Mouse (Mus musculus) brain, embryonic 14.5 days (tissue): ENCODE measurements at regions not wholly inside any gene's neighbourhood (a gene's known extent, or its start where the extent isn't known, plus 50 kb on each side); places are given as distances from the start of the nearest gene placed in this dataset.

ENCODE experiments used
- DNase-seq: peaks from one replicate; pipeline ENCODE4 v3.0.0-alpha.2; 2011; ENCODE audit warnings: low read depth
- CTCF ChIP-seq: fragments of 200-500 bp; IDR thresholded peaks from 2 replicates; pipeline ENCODE4 v1.5.1; 2012; ENCODE audit warnings: inconsistent platforms, mild to moderate bottlenecking, moderate library complexity, borderline replicate concordance; ENCODE audit not compliant: insufficient read depth, insufficient read length; ENCODE audit errors: extremely low read depth
- POLR2A ChIP-seq: fragments of 200-500 bp; IDR thresholded peaks from 2 replicates; pipeline ENCODE4 v1.6.1; 2012; ENCODE audit warnings: mild to moderate bottlenecking, inconsistent platforms, borderline replicate concordance; ENCODE audit not compliant: poor library complexity, insufficient read depth, insufficient read length, severe bottlenecking; ENCODE audit errors: extremely low read depth

- no peak for DNase-seq
- TF ChIP-seq POLR2A (no peak), CTCF (no peak)
Measured at GRCm38 (mm10) chr1:69470614-69471250, 216.3 kb downstream of the Ikzf2 start.

GRCm38 (mm10) chr1:69469158-69469901, 217.7 kb downstream of the Ikzf2 start:
- no peak for DNase-seq
- TF ChIP-seq POLR2A (no peak), CTCF (no peak)

DNA sequence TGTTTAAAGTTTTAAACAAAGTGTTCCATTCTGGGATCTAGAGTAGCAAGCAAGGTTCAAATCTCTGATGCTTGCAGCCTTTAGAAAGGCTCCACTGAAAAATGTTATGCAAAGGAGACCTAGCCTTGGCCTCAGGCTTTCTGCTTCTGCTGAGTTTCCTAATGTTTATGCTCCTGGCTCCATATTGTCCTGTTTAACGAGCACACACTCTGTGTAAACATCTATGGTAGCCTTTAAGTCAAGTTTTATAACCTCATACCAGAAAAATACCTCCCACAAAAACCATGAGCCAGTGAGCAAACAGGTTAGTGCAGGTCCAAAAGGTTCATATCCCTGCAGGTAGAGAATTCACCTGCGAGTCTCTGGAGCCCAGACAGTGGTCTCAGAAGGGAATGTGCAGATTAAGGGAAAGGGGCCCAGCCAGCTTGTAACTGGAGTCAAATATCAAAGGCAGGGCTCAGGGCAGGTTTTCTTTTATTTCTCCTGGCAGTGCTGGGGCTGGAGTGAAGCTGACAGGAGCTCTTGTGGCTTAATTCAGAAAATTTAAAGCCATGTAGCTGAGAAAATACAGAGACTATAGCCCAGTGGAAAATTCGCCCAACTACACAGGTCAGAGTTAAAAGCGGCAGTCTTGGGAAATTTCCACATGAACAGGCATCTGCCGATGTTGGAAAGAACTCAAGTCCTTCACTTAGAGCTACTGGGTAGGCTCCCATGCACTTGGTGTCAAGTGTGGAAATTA, 220.3 kb downstream of the Ikzf2 start:
- TF ChIP-seq CTCF: no peak
- TF ChIP-seq POLR2A: no peak
- DNase-seq: peak; percentile 68

DNA sequence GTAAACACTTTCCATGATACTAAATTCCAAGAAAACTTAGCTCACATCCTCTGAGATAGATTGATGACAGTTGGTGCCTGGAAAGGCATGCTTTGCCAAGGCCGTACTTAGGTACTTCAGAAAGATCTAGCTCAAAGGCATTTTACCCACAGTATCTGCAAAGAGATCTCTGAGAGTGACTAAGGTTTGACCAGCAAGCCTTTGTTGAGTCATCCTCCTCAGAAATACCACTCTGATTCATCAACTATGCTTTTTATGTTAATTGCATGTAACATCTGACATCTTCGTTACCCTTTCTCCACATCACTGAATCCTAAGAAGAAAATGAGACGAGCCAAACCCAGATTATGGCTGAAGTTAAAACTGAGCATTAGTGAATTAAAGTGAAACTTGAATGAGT, 225.9 kb downstream of the Ikzf2 start:
- no peak for DNase-seq
- TF ChIP-seq POLR2A: no peak
- no peak for TF ChIP-seq CTCF

DNA sequence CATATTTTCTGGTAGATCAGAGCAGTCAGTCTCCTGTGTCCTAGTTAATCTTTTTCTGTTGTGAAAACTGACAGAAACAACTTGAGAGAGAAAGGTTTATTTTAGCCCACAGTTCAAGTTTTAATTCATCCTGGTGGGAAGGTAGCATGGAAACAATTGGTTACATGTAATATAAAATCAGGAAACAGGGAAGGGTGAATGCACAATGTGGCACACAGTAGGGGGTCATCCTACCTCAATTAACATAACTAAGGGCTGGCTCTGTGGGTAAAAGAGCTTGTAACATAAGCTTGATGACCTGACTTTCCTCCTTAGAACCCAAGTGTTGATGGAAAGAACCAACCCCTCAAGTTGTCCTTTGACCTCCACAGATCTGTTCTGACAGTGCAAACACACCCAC, 227.1 kb downstream of the Ikzf2 start:
- TF ChIP-seq CTCF: no peak
- TF ChIP-seq POLR2A: no peak
- DNase-seq: no peak

- DNase-seq: no peak
- TF ChIP-seq POLR2A (no peak), CTCF (no peak)
Measured at GRCm38 (mm10) chr1:69457471-69457870, 229.6 kb downstream of the Ikzf2 start.

- TF ChIP-seq CTCF (no peak), POLR2A (no peak)
- DNase-seq: no peak
Measured at GRCm38 (mm10) chr1:69453991-69454390, 233.1 kb downstream of the Ikzf2 start.

DNA sequence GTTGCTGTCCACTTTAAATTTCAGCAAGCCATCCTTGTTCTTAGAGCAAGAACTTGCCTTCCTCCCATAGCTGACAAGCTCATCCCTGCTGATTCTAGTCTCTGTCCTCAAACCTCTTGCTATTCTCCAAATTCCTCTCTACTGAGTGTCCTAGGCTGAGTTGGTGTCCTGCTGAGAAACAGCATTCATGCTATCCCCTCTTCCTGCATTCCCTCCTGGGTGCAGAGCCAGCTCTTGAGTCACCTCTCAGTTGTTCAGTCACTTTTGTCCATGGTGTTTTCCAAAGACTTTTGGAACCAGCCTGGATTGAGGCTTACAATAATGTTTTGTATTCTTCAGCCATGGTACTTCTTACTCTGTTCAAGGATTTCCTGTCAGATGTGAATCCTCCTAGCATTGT, 234.1 kb downstream of the Ikzf2 start:
- DNase-seq: no peak

GRCm38 (mm10) chr1:69450455-69450854, 236.6 kb downstream of the Ikzf2 start:
- no peak for DNase-seq
- TF ChIP-seq POLR2A (no peak), CTCF (no peak)

More for the DNA sequence above, 234.1 kb downstream of the Ikzf2 start:
- TF ChIP-seq POLR2A (no peak), CTCF (no peak)

GRCm38 (mm10) chr1:69447276-69447675, 239.8 kb downstream of the Ikzf2 start:
- DNase-seq: no peak
- no peak for TF ChIP-seq CTCF
- no peak for TF ChIP-seq POLR2A

GRCm38 (mm10) chr1:69444722-69445121, 242.3 kb downstream of the Ikzf2 start:
- DNase-seq: no peak
- TF ChIP-seq POLR2A (no peak), CTCF (no peak)

- no peak for TF ChIP-seq POLR2A
- TF ChIP-seq CTCF: no peak
- DNase-seq: no peak
Measured at GRCm38 (mm10) chr1:69443466-69443865, 243.6 kb downstream of the Ikzf2 start.

GRCm38 (mm10) chr1:69440564-69441334, 246.3 kb downstream of the Ikzf2 start:
- no peak for DNase-seq

DNA sequence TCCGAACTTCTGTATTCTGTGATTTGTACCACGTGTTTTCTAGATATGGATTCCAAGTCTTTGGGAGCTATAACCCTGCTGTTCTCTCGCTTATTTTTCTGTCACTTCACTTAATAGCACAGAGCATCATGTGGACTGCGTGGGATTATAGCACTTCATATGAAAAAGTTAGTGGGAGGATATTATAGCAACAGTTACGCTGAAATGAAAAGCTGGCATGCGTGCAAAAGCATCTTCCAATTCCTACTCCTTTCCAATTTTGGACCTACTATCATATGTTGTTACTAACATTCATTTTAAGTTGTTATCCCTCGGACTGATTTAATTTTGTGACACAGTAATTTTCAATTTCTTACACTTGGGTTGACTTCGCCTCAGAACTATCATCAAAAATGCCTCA, 250.0 kb downstream of the Ikzf2 start:
- TF ChIP-seq POLR2A (no peak), CTCF (no peak)
- no peak for DNase-seq

More at GRCm38 (mm10) chr1:69440564-69441334, 246.3 kb downstream of the Ikzf2 start:
- TF ChIP-seq CTCF: no peak
